Mouse (Mus musculus): ENCODE results near the gene Gm595.

Gene Gm595

GRCm38 (mm10) chrX:48877613-48878012 is at the start of gene Gm595:
Gm595 (minus strand) TSS chrX:48877713.
- no peak for DNase-seq (ENCODE audit: low read depth)

DNA sequence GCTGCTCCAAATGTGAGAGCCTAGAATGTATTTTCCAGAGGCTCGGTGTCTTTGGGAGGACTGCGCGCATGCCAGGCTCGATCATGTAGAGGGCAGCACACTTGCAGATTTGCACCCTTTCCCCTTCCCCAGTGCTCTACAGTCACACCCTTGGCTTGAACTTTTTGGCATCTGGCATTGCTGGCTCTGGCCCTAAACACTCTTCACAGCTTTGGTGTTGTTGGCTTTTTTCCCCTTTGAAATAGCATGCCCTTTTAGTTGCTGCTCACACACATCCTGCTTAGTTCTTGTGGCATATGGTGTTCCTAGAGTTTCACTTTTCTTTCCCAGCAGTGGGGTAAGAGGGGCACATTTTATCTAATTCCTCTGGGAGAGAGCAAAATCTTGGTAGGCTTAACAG is 30.9 kb upstream of the Gm595 start:
- no peak for DNase-seq (ENCODE audit: low read depth)

DNA sequence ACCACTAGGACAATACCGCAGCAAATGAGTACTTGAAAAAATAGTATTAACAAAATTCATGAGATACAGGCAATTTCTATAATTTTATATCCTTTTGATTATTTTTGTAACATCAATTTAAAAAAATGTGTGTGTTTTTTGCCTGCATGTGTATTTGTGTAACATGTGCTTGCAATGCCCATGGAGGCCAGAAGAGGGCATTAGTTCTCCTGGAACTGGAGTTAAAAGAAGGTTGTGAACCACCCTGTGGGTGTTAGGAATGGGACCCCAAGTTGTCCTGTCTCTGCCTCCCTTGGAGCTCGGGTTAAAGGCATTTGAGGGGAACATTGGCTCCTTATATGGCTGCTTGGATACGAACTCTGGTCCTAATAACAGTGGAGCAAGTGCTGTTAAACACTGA is 26.2 kb upstream of the Gm595 start:
- peak; percentile 4 for DNase-seq (ENCODE audit: low read depth)

DNA sequence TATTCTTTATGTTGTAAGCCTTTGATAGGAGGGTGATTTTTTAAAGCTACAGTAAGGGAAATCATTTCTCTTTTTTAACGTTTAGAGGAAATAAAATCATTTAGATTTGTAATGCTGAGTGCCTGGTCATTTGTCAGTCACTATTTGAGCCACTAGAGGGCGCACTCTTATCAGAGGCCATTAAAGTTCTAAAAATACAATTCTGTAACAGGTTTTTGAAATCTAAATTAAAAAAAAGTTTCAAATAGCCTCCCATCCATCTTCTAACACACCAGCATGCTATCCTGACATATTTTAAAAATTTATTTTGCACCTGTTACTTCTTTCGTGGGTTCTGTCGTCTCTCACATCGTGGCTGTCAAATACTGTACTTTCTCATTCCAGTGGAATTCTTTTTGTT is 22.0 kb upstream of the Gm595 start:
- peak; percentile 39 for DNase-seq (ENCODE audit: low read depth)

DNA sequence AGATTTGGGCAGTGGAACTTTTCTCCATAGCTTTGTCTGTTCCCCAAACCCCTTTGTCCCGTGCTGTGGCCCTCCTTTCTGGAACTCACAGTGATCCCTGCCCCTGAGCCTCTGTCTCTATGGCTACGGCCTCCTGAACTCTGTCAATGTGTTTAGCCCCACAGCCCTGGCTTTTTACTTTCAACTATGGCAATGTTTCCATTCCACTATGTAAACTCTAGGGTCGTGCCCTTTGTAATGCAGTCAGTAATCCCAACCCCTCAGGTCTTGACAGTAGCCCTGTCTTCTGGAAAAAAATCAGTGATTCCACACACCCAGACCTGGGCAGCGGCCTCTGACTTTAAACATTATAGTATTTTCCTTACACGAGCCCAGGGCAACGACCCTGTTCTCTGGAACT is 19.3 kb upstream of the Gm595 start:
- no peak for DNase-seq (ENCODE audit: low read depth)

- no peak for DNase-seq (ENCODE audit: low read depth)
Observed at GRCm38 (mm10) chrX:48893946-48894345, 16.4 kb upstream of the Gm595 start.

- DNase-seq (ENCODE audit: low read depth), result no peak
Observed at GRCm38 (mm10) chrX:48890259-48890658, 12.7 kb upstream of the Gm595 start.

- DNase-seq (ENCODE audit: low read depth), result no peak
Observed at GRCm38 (mm10) chrX:48884615-48885014, 7.1 kb upstream of the Gm595 start.
